Comparison of ENCODE assay signal across 10 mouse cellular contexts in genomic region chr19:53464681-53465080, GRCm38 (mm10).
DNase-seq lines count a peak whose midpoint lies in the region; ATAC-seq and TF ChIP-seq lines count a peak whose summit lies in the region.
"Had no signal": no experiment of that assay in that cellular context is flagged by ENCODE, and none has a peak within 500 bp of the region (broad histone marks: within the 10 kb centered on the region; RNA-seq: fewer than 3 reads in every experiment).

No protein-coding gene starts in this region.

- 0 out of 2 replicates have a peak, but pooled peaks cover 4% of the 10 kb centered on the region for H3K9me3 ChIP-seq in midbrain, embryonic 15.5 days
- peaks cover 3% of the 10 kb centered on the region; the same call in 1 of the 2 replicates for H3K9me3 ChIP-seq in forebrain, embryonic 16.5 days (ENCODE audit: control insufficient read depth, low read length)
- H3K9me3 ChIP-seq: lung, embryonic 15.5 days had no signal

- peak overlapping the region; percentile 63 for H3K4me3 ChIP-seq in bone marrow, adult 2 months (replicated peaks; ENCODE audit: control insufficient read depth, low read depth, low read length)
- H3K4me3 ChIP-seq in spleen, adult 2 months (ENCODE audit: extremely low read depth, insufficient read depth, insufficient read length) = peak overlapping the region; percentile 58
- H3K4me3 ChIP-seq in midbrain, embryonic 15.5 days = no peak overlapping the region
- H3K4me3 ChIP-seq in forebrain, embryonic 16.5 days (replicated peaks; ENCODE audit: low read length) = no peak overlapping the region
- H3K4me3 ChIP-seq: lung, embryonic 15.5 days had no signal

- no peak overlapping the region for H3K9ac ChIP-seq in midbrain, embryonic 15.5 days
- H3K9ac ChIP-seq in forebrain, embryonic 16.5 days (replicated peaks; ENCODE audit: low read depth, low read length) = no peak overlapping the region
- H3K9ac ChIP-seq: lung, embryonic 15.5 days had no signal

- no peaks in the 10 kb centered on the region for H3K27me3 ChIP-seq in spleen, adult 2 months (ENCODE audit: control insufficient read depth, insufficient read depth, low read length)
- H3K27me3 ChIP-seq in midbrain, embryonic 15.5 days (replicated peaks) = 0 out of 2 replicates have a peak, but pooled peaks cover 2% of the 10 kb centered on the region
- no peaks in the 10 kb centered on the region for H3K27me3 ChIP-seq in forebrain, embryonic 16.5 days (replicated peaks; ENCODE audit: control insufficient read depth, insufficient read depth, low read length)
- H3K27me3 ChIP-seq: lung, embryonic 15.5 days; Patski had no signal

- H3K36me3 ChIP-seq in spleen, adult 2 months (ENCODE audit: control insufficient read depth, insufficient read depth, low read length) = no peaks in the 10 kb centered on the region
- H3K36me3 ChIP-seq in midbrain, embryonic 15.5 days (replicated peaks) = no peaks in the 10 kb centered on the region
- H3K36me3 ChIP-seq in forebrain, embryonic 16.5 days (ENCODE audit: control insufficient read depth, insufficient read depth) = no peaks in the 10 kb centered on the region
- H3K36me3 ChIP-seq: lung, embryonic 15.5 days had no signal

- peak; percentile 83 to 87 for DNase-seq in B cell, adult 2 months
- DNase-seq in lung, postnatal 10 days = peak; percentile 28
- DNase-seq in spleen, adult 2 months (ENCODE audit: low read depth in 1 of 2, low spot score in 2 of 2) = peak; percentile 83 to 90
- DNase-seq in right cerebral cortex, postnatal 36 days (ENCODE audit: low spot score in 2 of 2) = no peak
- DNase-seq in layer of hippocampus, adult 9-10 months (ENCODE audit: low spot score) = no peak

- no peak for ATAC-seq in midbrain, embryonic 15.5 days (replicated peaks)
- no peak for ATAC-seq in forebrain, embryonic 16.5 days
- ATAC-seq: Patski had no signal

- no peak for TF ChIP-seq CTCF in bone marrow, adult 2 months (IDR thresholded peaks at IDR 0.05; ENCODE audit: control insufficient read depth, insufficient read depth, low read length)
- TF ChIP-seq CTCF in spleen, adult 2 months (IDR thresholded peaks at IDR 0.05; ENCODE audit: extremely low read depth, insufficient read depth, insufficient read length, insufficient replicate concordance) = no peak

- WGBS in bone marrow, adult 2 months = 3% methylated on average over 5 of the region's 5 CpGs
- WGBS in spleen, adult 2 months = 7% methylated on average over 5 of the region's 5 CpGs
- WGBS in midbrain, embryonic 15.5 days = 91% methylated on average over 5 of the region's 5 CpGs
- WGBS in forebrain, embryonic 16.5 days = 78% methylated on average over 5 of the region's 5 CpGs

- TF ChIP-seq POLR2A in bone marrow, adult 2 months (IDR thresholded peaks at IDR 0.05; ENCODE audit: borderline replicate concordance, control insufficient read depth, low read depth, low read length) = no peak
- TF ChIP-seq POLR2A in spleen, adult 2 months (IDR thresholded peaks at IDR 0.05; ENCODE audit: low read depth, low read length) = peak; percentile 42

- H3K27ac ChIP-seq in bone marrow, adult 2 months (ENCODE audit: control insufficient read depth, insufficient read depth, low read depth, low read length, poor library complexity) = peak overlapping the region; percentile 89
- peak overlapping the region; percentile 91 for H3K27ac ChIP-seq in spleen, adult 2 months (ENCODE audit: insufficient read depth, low read length)
- H3K27ac ChIP-seq in midbrain, embryonic 15.5 days = no peak overlapping the region
- no peak overlapping the region for H3K27ac ChIP-seq in forebrain, embryonic 16.5 days (ENCODE audit: low read length)
- H3K27ac ChIP-seq: lung, embryonic 15.5 days had no signal

- peaks cover 4% of the 10 kb centered on the region; the same call in 1 of the 2 replicates for H3K4me1 ChIP-seq in bone marrow, adult 2 months (ENCODE audit: control insufficient read depth, insufficient read depth, low read length)
- peaks cover 29% of the 10 kb centered on the region for H3K4me1 ChIP-seq in spleen, adult 2 months (ENCODE audit: control insufficient read depth, insufficient read depth, insufficient read length)
- peaks cover 11% of the 10 kb centered on the region for H3K4me1 ChIP-seq in midbrain, embryonic 15.5 days
- H3K4me1 ChIP-seq in forebrain, embryonic 16.5 days (replicated peaks; ENCODE audit: control insufficient read depth, insufficient read depth, low read length) = peaks cover 10% of the 10 kb centered on the region

- H3K4me2 ChIP-seq in midbrain, embryonic 15.5 days = no peak overlapping the region
- H3K4me2 ChIP-seq in forebrain, embryonic 16.5 days (ENCODE audit: low read length) = no peak overlapping the region
- H3K4me2 ChIP-seq: lung, embryonic 15.5 days had no signal

Comparison
In these comparisons a context has a peak if more than half of its experiments do, and no peak if none do; other contexts are left out.
1. DNase-seq: peak in B cell, adult 2 months (2 of 2), lung, postnatal 10 days (single experiment) and spleen, adult 2 months (2 of 2); none in right cerebral cortex, postnatal 36 days (0 of 2) and layer of hippocampus, adult 9-10 months (single experiment).
2. H3K27ac ChIP-seq: peak in bone marrow, adult 2 months (single experiment) and spleen, adult 2 months (single experiment); none in midbrain, embryonic 15.5 days (single experiment) and forebrain, embryonic 16.5 days (single experiment).
3. H3K4me3 ChIP-seq: peak in bone marrow, adult 2 months (single experiment) and spleen, adult 2 months (single experiment); none in midbrain, embryonic 15.5 days (single experiment) and forebrain, embryonic 16.5 days (single experiment).